In genomic region chr7:45873061-45873947, GRCm38 (mm10) we compare ENCODE assay signal across 8 mouse cellular contexts. TPM values are rescaled to one million over a fixed set of nuclear protein-coding genes. Genes with fewer than 3 reads are reported as not detected.
A peak's percentile ranks its signal among the peaks of the same experiment; 100 is the strongest.
DNase-seq lines count a peak whose midpoint lies in the region; ATAC-seq and TF ChIP-seq lines count a peak whose summit lies in the region.

No protein-coding gene starts in this region.

- peak; percentile 45 for TF ChIP-seq CTCF in gastrocnemius, adult 2 months (IDR thresholded peaks at IDR 0.05)
- peak; percentile 48 for TF ChIP-seq CTCF in hindbrain, postnatal 0 days (IDR thresholded peaks at IDR 0.05; ENCODE audit: low read depth)

- peak overlapping the region; percentile 82 for H3K4me2 ChIP-seq in hindbrain, postnatal 0 days (ENCODE audit: low read depth, low read length)
- peak overlapping the region; percentile 88 for H3K4me2 ChIP-seq in limb, embryonic 13.5 days (replicated peaks)
- H3K4me2 ChIP-seq in midbrain, embryonic 13.5 days (replicated peaks), result peak overlapping the region; percentile 76

- H3K27me3 ChIP-seq in hindbrain, postnatal 0 days (ENCODE audit: insufficient read depth, low read length), result no peaks in the 10 kb centered on the region
- peaks cover 39% of the 10 kb centered on the region for H3K27me3 ChIP-seq in limb, embryonic 13.5 days
- H3K27me3 ChIP-seq in midbrain, embryonic 13.5 days, result peaks cover 34% of the 10 kb centered on the region

- H3K4me1 ChIP-seq in hindbrain, postnatal 0 days (ENCODE audit: insufficient read depth, low read length), result peaks cover 16% of the 10 kb centered on the region
- H3K4me1 ChIP-seq in limb, embryonic 13.5 days, result peaks cover 38% of the 10 kb centered on the region
- peaks cover 50% of the 10 kb centered on the region for H3K4me1 ChIP-seq in midbrain, embryonic 13.5 days (replicated peaks)

- peaks cover 19% of the 10 kb centered on the region for H3K36me3 ChIP-seq in hindbrain, postnatal 0 days (ENCODE audit: insufficient read depth, low read length)
- peaks cover 42% of the 10 kb centered on the region for H3K36me3 ChIP-seq in limb, embryonic 13.5 days
- H3K36me3 ChIP-seq in midbrain, embryonic 13.5 days, result peaks cover 36% of the 10 kb centered on the region

- WGBS in hindbrain, postnatal 0 days, result 2% methylated on average over 28 of the region's 28 CpGs
- 2% methylated on average over 28 of the region's 28 CpGs for WGBS in limb, embryonic 13.5 days
- 2% methylated on average over 27 of the region's 28 CpGs for WGBS in midbrain, embryonic 13.5 days

- peak overlapping the region; percentile 86 for H3K9ac ChIP-seq in hindbrain, postnatal 0 days (replicated peaks; ENCODE audit: low read length)
- peak overlapping the region; percentile 98 for H3K9ac ChIP-seq in limb, embryonic 13.5 days
- peak overlapping the region; percentile 97 for H3K9ac ChIP-seq in midbrain, embryonic 13.5 days (replicated peaks)

- peak; percentile 42 for DNase-seq in layer of hippocampus, adult 11-12 months (ENCODE audit: low spot score)
- no peak for DNase-seq in layer of hippocampus, adult 8-10 months (ENCODE audit: low spot score in 2 of 2)
- DNase-seq in cerebellum, postnatal 14 days, result peak; percentile 69 to 72
- peak; percentile 70 for DNase-seq in gastrocnemius, adult 2 months
- DNase-seq in hindbrain, postnatal 0 days (ENCODE audit: low spot score), result peak; percentile 69
- DNase-seq in spleen, adult 18-20 months, result peak; percentile 35 to 60

- peak; percentile 10 for ATAC-seq in hindbrain, postnatal 0 days
- peak; percentile 46 for ATAC-seq in limb, embryonic 13.5 days (ENCODE audit: low FRiP score, low read depth)
- ATAC-seq in midbrain, embryonic 13.5 days, result peak; percentile 40

- intact Hi-C loops in gastrocnemius, adult 2 months (cut with DNase I), result loop anchor here (2.0 kb wide), 1 partner anchor 23 kb away; the partner anchor contains the start of genes Syngr4 and Tmem143

- H3K4me3 ChIP-seq in gastrocnemius, adult 2 months, result peak overlapping the region; percentile 97
- H3K4me3 ChIP-seq in hindbrain, postnatal 0 days (ENCODE audit: low read length), result peak overlapping the region; percentile 84
- peak overlapping the region; percentile 87 for H3K4me3 ChIP-seq in limb, embryonic 13.5 days
- H3K4me3 ChIP-seq in midbrain, embryonic 13.5 days (replicated peaks), result peak overlapping the region; percentile 90

- peak overlapping the region; percentile 95 for H3K27ac ChIP-seq in gastrocnemius, adult 2 months
- H3K27ac ChIP-seq in hindbrain, postnatal 0 days, result peak overlapping the region; percentile 87
- peak overlapping the region; percentile 94 for H3K27ac ChIP-seq in limb, embryonic 13.5 days
- H3K27ac ChIP-seq in midbrain, embryonic 13.5 days, result peak overlapping the region; percentile 85

- H3K9me3 ChIP-seq in hindbrain, postnatal 0 days (ENCODE audit: low read length), result no peaks in the 10 kb centered on the region
- no peaks in the 10 kb centered on the region for H3K9me3 ChIP-seq in limb, embryonic 13.5 days
- H3K9me3 ChIP-seq in midbrain, embryonic 13.5 days, result no peaks in the 10 kb centered on the region

RNA-seq across cellular contexts. Expression of gene Kdelr1, which starts 0.7 kb away (rescaled TPM):
- 10 to 100 TPM; 72.8 to 86.3 (median 79.1) TPM for total RNA-seq in layer of hippocampus, adult 8-10 months (2022)
- 10 to 100 TPM; 63.2 to 65.6 TPM for total RNA-seq in gastrocnemius, adult 2 months (2021)
- total RNA-seq in hindbrain, postnatal 0 days (2014; rRNA removed), result 161 and 196 TPM in 2 replicates
- polyA plus RNA-seq in hindbrain, postnatal 0 days (2015; fragmentation: Nextera tagmentation; extraction: Ambion mirVana), result 45.9 and 50.2 TPM in 2 replicates
- 69.4 and 73.7 TPM in 2 replicates for polyA plus RNA-seq in limb, embryonic 13.5 days (2015; fragmentation: Nextera tagmentation; extraction: Ambion mirVana)
- 36.1 and 44.8 TPM in 2 replicates for polyA plus RNA-seq in midbrain, embryonic 13.5 days (2015; fragmentation: Nextera tagmentation; extraction: Ambion mirVana)

RNA-seq across cellular contexts. Expression of gene Grin2d, which starts 4.9 kb away (rescaled TPM):
- 10 to 100 TPM in 2 of 4 experiments, 1 to 10 TPM in 2; 8.6 to 11.1 (median 10.1) TPM for total RNA-seq in layer of hippocampus, adult 8-10 months (2022)
- total RNA-seq in gastrocnemius, adult 2 months (2021), result under 1 TPM; 0.13 to 0.14 TPM
- 37.8 and 44.9 TPM in 2 replicates for total RNA-seq in hindbrain, postnatal 0 days (2014; rRNA removed)
- 4.1 and 4.4 TPM in 2 replicates for polyA plus RNA-seq in hindbrain, postnatal 0 days (2015; fragmentation: Nextera tagmentation; extraction: Ambion mirVana)
- 0.43 and 0.59 TPM in 2 replicates for polyA plus RNA-seq in limb, embryonic 13.5 days (2015; fragmentation: Nextera tagmentation; extraction: Ambion mirVana)
- 1.2 and 1.3 TPM in 2 replicates for polyA plus RNA-seq in midbrain, embryonic 13.5 days (2015; fragmentation: Nextera tagmentation; extraction: Ambion mirVana)

RNA-seq across cellular contexts. Expression of gene Syngr4, which starts 23.2 kb away (rescaled TPM):
- total RNA-seq in layer of hippocampus, adult 8-10 months (2022), result under 1 TPM in 1 of 4 experiments, not detected in 3; 0.64 TPM
- total RNA-seq in gastrocnemius, adult 2 months (2021), result not detected
- not detected in 2 replicates for total RNA-seq in hindbrain, postnatal 0 days (2014; rRNA removed)
- polyA plus RNA-seq in hindbrain, postnatal 0 days (2015; fragmentation: Nextera tagmentation; extraction: Ambion mirVana), result 0.19 and 0.51 TPM in 2 replicates
- polyA plus RNA-seq in limb, embryonic 13.5 days (2015; fragmentation: Nextera tagmentation; extraction: Ambion mirVana), result 0.43 and 0.46 TPM in 2 replicates
- 0.28 and 0.66 TPM in 2 replicates for polyA plus RNA-seq in midbrain, embryonic 13.5 days (2015; fragmentation: Nextera tagmentation; extraction: Ambion mirVana)

RNA-seq across cellular contexts. Expression of gene Tmem143, which starts 23.4 kb away (rescaled TPM):
- total RNA-seq in layer of hippocampus, adult 8-10 months (2022), result 10 to 100 TPM; 19.8 to 24.1 (median 21.2) TPM
- 10 to 100 TPM; 51.3 to 66.3 TPM for total RNA-seq in gastrocnemius, adult 2 months (2021)
- total RNA-seq in hindbrain, postnatal 0 days (2014; rRNA removed), result 39.2 and 48.8 TPM in 2 replicates
- polyA plus RNA-seq in hindbrain, postnatal 0 days (2015; fragmentation: Nextera tagmentation; extraction: Ambion mirVana), result 4.6 and 6.8 TPM in 2 replicates
- polyA plus RNA-seq in limb, embryonic 13.5 days (2015; fragmentation: Nextera tagmentation; extraction: Ambion mirVana), result 4.9 and 5.2 TPM in 2 replicates
- 5.9 and 6.7 TPM in 2 replicates for polyA plus RNA-seq in midbrain, embryonic 13.5 days (2015; fragmentation: Nextera tagmentation; extraction: Ambion mirVana)

RNA-seq across cellular contexts. Expression of gene Grwd1, which starts 42.6 kb away (rescaled TPM):
- 10 to 100 TPM; 19.3 to 24.7 (median 22.3) TPM for total RNA-seq in layer of hippocampus, adult 8-10 months (2022)
- 10 to 100 TPM; 14.6 to 16.0 TPM for total RNA-seq in gastrocnemius, adult 2 months (2021)
- total RNA-seq in hindbrain, postnatal 0 days (2014; rRNA removed), result 29.1 and 34.6 TPM in 2 replicates
- polyA plus RNA-seq in hindbrain, postnatal 0 days (2015; fragmentation: Nextera tagmentation; extraction: Ambion mirVana), result 44.6 and 48.6 TPM in 2 replicates
- 69.1 and 71.6 TPM in 2 replicates for polyA plus RNA-seq in limb, embryonic 13.5 days (2015; fragmentation: Nextera tagmentation; extraction: Ambion mirVana)
- polyA plus RNA-seq in midbrain, embryonic 13.5 days (2015; fragmentation: Nextera tagmentation; extraction: Ambion mirVana), result 39.9 and 41.7 TPM in 2 replicates

Comparison
In these comparisons a context has a peak if more than half of its experiments do, and no peak if none do; other contexts are left out.
1. DNase-seq: peak in layer of hippocampus, adult 11-12 months (single experiment), cerebellum, postnatal 14 days (2 of 2), gastrocnemius, adult 2 months (single experiment), hindbrain, postnatal 0 days (single experiment) and spleen, adult 18-20 months (2 of 2); none in layer of hippocampus, adult 8-10 months (0 of 2).
2. RNA of gene Grin2d, which starts 4.9 kb away (total RNA-seq): 37.8 to 44.9 TPM in hindbrain, postnatal 0 days and 8.6 to 11.1 TPM in layer of hippocampus, adult 8-10 months; 0.13 to 0.14 TPM in gastrocnemius, adult 2 months; every median in the first group is over 4 times any median in the second.
3. Peak in every context shown above with its lines, with median percentiles within 50 percentile points of each other: H3K27ac ChIP-seq, H3K4me3 ChIP-seq, ATAC-seq, H3K4me2 ChIP-seq and H3K9ac ChIP-seq.